Mouse (Mus musculus): ENCODE data around the gene Frmd5. TPM values are rescaled to one million over a fixed set of nuclear protein-coding genes. Genes with fewer than 3 reads are reported as not detected.
"Not testable (repeated sequence)": the region's sequence is repeated elsewhere in the genome, so short reads cannot be mapped to it uniquely, and the experiment has no call there.

Gene Frmd5
- polyA plus RNA-seq, 1 experiment: 0.44 TPM

DNA sequence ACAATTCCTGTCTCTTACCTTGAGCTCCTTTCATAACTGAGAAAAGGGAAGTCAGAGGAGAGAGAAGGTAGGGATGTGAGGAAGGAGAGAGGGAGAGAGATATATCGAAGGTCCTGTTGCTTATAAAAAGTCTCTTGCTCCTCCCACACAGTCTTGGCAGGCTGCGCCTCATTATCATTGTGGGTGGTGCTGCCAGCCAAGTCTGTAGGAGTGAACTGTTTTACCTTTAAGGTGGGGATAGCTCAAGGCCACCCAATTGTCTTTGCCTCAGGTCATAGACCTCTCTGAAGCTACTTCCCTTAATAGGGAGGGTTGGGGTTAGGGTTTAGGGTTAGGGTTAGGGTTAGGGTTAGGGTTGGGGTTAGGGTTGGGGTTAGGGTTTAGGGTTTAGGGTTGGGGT, 284.9 kb downstream of the Frmd5 start:
- TF ChIP-seq CEBPB (IDR thresholded peaks at IDR 0.05; ENCODE audit: insufficient read depth, poor library complexity, severe bottlenecking): no peak
- TF ChIP-seq POLR2A (IDR thresholded peaks at IDR 0.05; ENCODE audit: insufficient read length, low read depth): no peak
- no peak for TF ChIP-seq USF1 (IDR thresholded peaks at IDR 0.05; ENCODE audit: low read depth)
- TF ChIP-seq TCF3 (IDR thresholded peaks at IDR 0.05; ENCODE audit: insufficient read length, low read depth): no peak
- TF ChIP-seq POLR2AphosphoS2 (IDR thresholded peaks at IDR 0.05; ENCODE audit: insufficient read length, low read depth): no peak
- no peak for TF ChIP-seq E2F4 (IDR thresholded peaks at IDR 0.05; ENCODE audit: insufficient read depth)
- no peak for TF ChIP-seq SRF (IDR thresholded peaks at IDR 0.05; ENCODE audit: control insufficient read depth, insufficient read length, low read depth)
- TF ChIP-seq MAX (IDR thresholded peaks at IDR 0.05; ENCODE audit: low read depth): no peak
- TF ChIP-seq MYOD1 (IDR thresholded peaks at IDR 0.05; ENCODE audit: control insufficient read depth in 1 of 3, insufficient read length in 2 of 3, low read depth in 2 of 3): no peak
- TF ChIP-seq REST (IDR thresholded peaks at IDR 0.05; ENCODE audit: insufficient read depth, insufficient read length): no peak
- no peak for TF ChIP-seq TCF12 (IDR thresholded peaks at IDR 0.05; ENCODE audit: insufficient read depth, poor library complexity, severe bottlenecking)
- H3ac ChIP-seq (ENCODE audit: control insufficient read depth, insufficient read length): no peak overlapping the region
- H3K4me2 ChIP-seq (ENCODE audit: low read depth): no peak overlapping the region
- peaks cover 3% of the 10 kb centered on the region for H3K36me3 ChIP-seq (ENCODE audit: control insufficient read depth, insufficient read depth)
- H3K79me2 ChIP-seq (ENCODE audit: control insufficient read depth, insufficient read depth): no peaks in the 10 kb centered on the region
- H3K4me3 ChIP-seq: no peak overlapping the region
- H3K27me3 ChIP-seq (ENCODE audit: control insufficient read depth, insufficient read depth, insufficient read length): no peaks in the 10 kb centered on the region

DNA sequence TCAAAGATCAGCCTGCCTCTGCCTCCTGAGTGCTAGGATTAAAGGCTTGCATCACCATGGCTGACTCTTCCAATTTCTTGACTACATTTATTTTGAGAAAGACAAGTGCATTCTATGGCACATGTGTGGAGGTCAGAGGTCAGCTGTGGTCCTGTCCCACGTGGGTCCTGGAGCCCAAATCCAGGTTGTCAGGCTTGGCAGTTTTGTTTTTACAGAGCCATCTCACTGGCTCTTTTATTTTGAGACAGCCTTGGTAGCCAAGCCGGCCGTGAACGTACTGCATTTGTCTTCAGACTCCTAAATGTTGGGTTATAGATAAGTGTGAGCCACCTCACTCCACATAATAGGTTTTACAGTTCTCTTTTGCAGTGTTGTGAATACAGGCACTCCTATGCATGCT, 288.2 kb downstream of the Frmd5 start:
- H3K4me3 ChIP-seq; H3K36me3 ChIP-seq (ENCODE audit: control insufficient read depth, insufficient read depth); H3K79me2 ChIP-seq (ENCODE audit: control insufficient read depth, insufficient read depth); H3K4me2 ChIP-seq (ENCODE audit: low read depth); H3K27me3 ChIP-seq (ENCODE audit: control insufficient read depth, insufficient read depth, insufficient read length); H3ac ChIP-seq (ENCODE audit: control insufficient read depth, insufficient read length): not testable (repeated sequence)

DNA sequence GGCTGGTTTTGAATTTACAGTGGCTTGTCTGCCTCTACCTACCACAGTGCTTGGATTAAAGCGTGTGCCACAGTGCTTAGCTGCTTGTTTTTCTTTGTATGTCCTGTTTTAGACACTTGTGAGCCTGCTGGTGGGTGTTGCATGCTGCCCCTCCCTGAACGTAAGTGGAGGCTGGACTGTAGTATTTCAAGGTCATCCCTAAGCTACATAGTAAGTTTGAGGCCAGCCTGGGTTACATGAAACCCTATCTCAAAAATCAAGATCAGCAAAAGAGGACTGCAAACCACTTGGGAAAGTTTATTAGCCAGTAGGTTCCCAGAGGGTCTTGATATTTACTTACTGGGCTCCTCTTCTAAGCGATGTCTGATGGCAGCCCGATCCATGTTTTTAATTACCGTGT, 288.8 kb downstream of the Frmd5 start:
- H3K79me2 ChIP-seq (ENCODE audit: control insufficient read depth, insufficient read depth): no peaks in the 10 kb centered on the region
- no peaks in the 10 kb centered on the region for H3K36me3 ChIP-seq (ENCODE audit: control insufficient read depth, insufficient read depth)
- no peak overlapping the region for H3K4me3 ChIP-seq
- H3K4me2 ChIP-seq (ENCODE audit: low read depth): no peak overlapping the region
- TF ChIP-seq TCF3 (IDR thresholded peaks at IDR 0.05; ENCODE audit: insufficient read length, low read depth): no peak
- TF ChIP-seq POLR2AphosphoS2 (IDR thresholded peaks at IDR 0.05; ENCODE audit: insufficient read length, low read depth): no peak
- no peak for TF ChIP-seq MAX (IDR thresholded peaks at IDR 0.05; ENCODE audit: low read depth)
- TF ChIP-seq REST (IDR thresholded peaks at IDR 0.05; ENCODE audit: insufficient read depth, insufficient read length): no peak
- TF ChIP-seq POLR2A (IDR thresholded peaks at IDR 0.05; ENCODE audit: insufficient read length, low read depth): no peak
- no peak for TF ChIP-seq SRF (IDR thresholded peaks at IDR 0.05; ENCODE audit: control insufficient read depth, insufficient read length, low read depth)
- TF ChIP-seq MYOG (IDR thresholded peaks at IDR 0.05; ENCODE audit: control insufficient read depth in 1 of 3, insufficient read depth in 1 of 3, insufficient read length in 2 of 3, low read depth in 2 of 3): no peak
- no peak for TF ChIP-seq E2F4 (IDR thresholded peaks at IDR 0.05; ENCODE audit: insufficient read depth)
- no peak for TF ChIP-seq TCF12 (IDR thresholded peaks at IDR 0.05; ENCODE audit: insufficient read depth, poor library complexity, severe bottlenecking)
- no peak for TF ChIP-seq MYOD1 (IDR thresholded peaks at IDR 0.05; ENCODE audit: control insufficient read depth in 1 of 3, insufficient read length in 2 of 3, low read depth in 2 of 3)
- no peak for TF ChIP-seq CEBPB (IDR thresholded peaks at IDR 0.05; ENCODE audit: insufficient read depth, poor library complexity, severe bottlenecking)
- TF ChIP-seq USF1 (IDR thresholded peaks at IDR 0.05; ENCODE audit: low read depth): no peak
- no peaks in the 10 kb centered on the region for H3K27me3 ChIP-seq (ENCODE audit: control insufficient read depth, insufficient read depth, insufficient read length)
- no peak overlapping the region for H3ac ChIP-seq (ENCODE audit: control insufficient read depth, insufficient read length)

- Histone ChIP-seq H3K4me2 (ENCODE audit: low read depth) (no peak overlapping the region), H3K36me3 (ENCODE audit: control insufficient read depth, insufficient read depth) (no peaks in the 10 kb centered on the region), H3K4me3 (no peak overlapping the region), H3ac (ENCODE audit: control insufficient read depth, insufficient read length) (no peak overlapping the region), H3K27me3 (ENCODE audit: control insufficient read depth, insufficient read depth, insufficient read length) (no peaks in the 10 kb centered on the region), H3K79me2 (ENCODE audit: control insufficient read depth, insufficient read depth) (peaks cover 10% of the 10 kb centered on the region)
- no peak for TF ChIP-seq TCF3 (IDR thresholded peaks at IDR 0.05; ENCODE audit: insufficient read length, low read depth)
- TF ChIP-seq SRF (IDR thresholded peaks at IDR 0.05; ENCODE audit: control insufficient read depth, insufficient read length, low read depth): no peak
- no peak for TF ChIP-seq E2F4 (IDR thresholded peaks at IDR 0.05; ENCODE audit: insufficient read depth)
- TF ChIP-seq MAX (IDR thresholded peaks at IDR 0.05; ENCODE audit: low read depth): no peak
- no peak for TF ChIP-seq POLR2A (IDR thresholded peaks at IDR 0.05; ENCODE audit: insufficient read length, low read depth)
- no peak for TF ChIP-seq MYOD1 (IDR thresholded peaks at IDR 0.05; ENCODE audit: control insufficient read depth in 1 of 3, insufficient read length in 2 of 3, low read depth in 2 of 3)
- TF ChIP-seq CEBPB (IDR thresholded peaks at IDR 0.05; ENCODE audit: insufficient read depth, poor library complexity, severe bottlenecking): no peak
- TF ChIP-seq USF1 (IDR thresholded peaks at IDR 0.05; ENCODE audit: low read depth): no peak
- no peak for TF ChIP-seq TCF12 (IDR thresholded peaks at IDR 0.05; ENCODE audit: insufficient read depth, poor library complexity, severe bottlenecking)
- no peak for TF ChIP-seq POLR2AphosphoS2 (IDR thresholded peaks at IDR 0.05; ENCODE audit: insufficient read length, low read depth)
- TF ChIP-seq MYOG (IDR thresholded peaks at IDR 0.05; ENCODE audit: control insufficient read depth in 1 of 3, insufficient read depth in 1 of 3, insufficient read length in 2 of 3, low read depth in 2 of 3): no peak
- no peak for TF ChIP-seq REST (IDR thresholded peaks at IDR 0.05; ENCODE audit: insufficient read depth, insufficient read length)
Measured at GRCm38 (mm10) chr2:121514211-121514610, 292.7 kb downstream of the Frmd5 start.

- H3K4me3 ChIP-seq; H3K4me2 ChIP-seq (ENCODE audit: low read depth); H3K27me3 ChIP-seq (ENCODE audit: control insufficient read depth, insufficient read depth, insufficient read length); H3K36me3 ChIP-seq (ENCODE audit: control insufficient read depth, insufficient read depth); H3ac ChIP-seq (ENCODE audit: control insufficient read depth, insufficient read length): not testable (repeated sequence)
- H3K79me2 ChIP-seq (ENCODE audit: control insufficient read depth, insufficient read depth): peaks cover 18% of the 10 kb centered on the region
Measured at GRCm38 (mm10) chr2:121512991-121513765, 293.7 kb downstream of the Frmd5 start.
